Mouse (Mus musculus) CD4-positive, CD25-positive, alpha-beta regulatory T cell, adult 9 weeks (primary cell): ENCODE results near the gene Maco1. TPM values are rescaled to one million over a fixed set of nuclear protein-coding genes. Genes with fewer than 3 reads are reported as not detected.

ENCODE experiments used
- polyA plus RNA-seq: library from polyadenylated mRNA; unstranded; fragments of 100-300 nt; shearing (Covaris generic); gene quantifications from one replicate; pipeline ENCODE4 v1.2.1, GENCODE M21; 2017

The Maco1 gene
- polyA plus RNA-seq: 5.0 TPM

GRCm38 (mm10) chr4:134853259-134853636, at the start of gene Maco1:
Gene Maco1, minus strand, starts transcription at chr4:134853345.

GRCm38 (mm10) chr4:134863937-134864729, 11.0 kb upstream of the Maco1 start, which contains the start of gene Rhd:
Gene Rhd, plus strand, starts transcription at chr4:134864536.

GRCm38 (mm10) chr4:134767426-134768225, 85.5 kb downstream of the Maco1 start, which contains the start of gene Ldlrap1:
Gene Ldlrap1, minus strand, starts transcription at chr4:134768024.

Other genes starting within 250 kb of the Maco1 start
- gene Man1c1, start 149.1 kb downstream of the Maco1 start, polyA plus RNA-seq: 0.99 TPM
- gene Ldlrap1, start 85.3 kb downstream of the Maco1 start, polyA plus RNA-seq: 35.7 TPM
- gene Rhd, start 11.2 kb upstream of the Maco1 start, polyA plus RNA-seq: 0.48 TPM
- gene Tmem50a, start 61.7 kb upstream of the Maco1 start, polyA plus RNA-seq: 557 TPM
- 117 TPM for gene Rsrp1, start 70.2 kb upstream of the Maco1 start, polyA plus RNA-seq
- gene Syf2, start 77.6 kb upstream of the Maco1 start, polyA plus RNA-seq: 231 TPM